Mouse (Mus musculus) adrenal gland (tissue): Measurements from ENCODE around the gene Cisd2.

Experiments used
- intact Hi-C: fragments of 180-260 bp; cut with DNase I; formaldehyde crosslinking; loops from one replicate; pipeline ENCODE4 v1.15.1; 2025

Cisd2 gene

DNA sequence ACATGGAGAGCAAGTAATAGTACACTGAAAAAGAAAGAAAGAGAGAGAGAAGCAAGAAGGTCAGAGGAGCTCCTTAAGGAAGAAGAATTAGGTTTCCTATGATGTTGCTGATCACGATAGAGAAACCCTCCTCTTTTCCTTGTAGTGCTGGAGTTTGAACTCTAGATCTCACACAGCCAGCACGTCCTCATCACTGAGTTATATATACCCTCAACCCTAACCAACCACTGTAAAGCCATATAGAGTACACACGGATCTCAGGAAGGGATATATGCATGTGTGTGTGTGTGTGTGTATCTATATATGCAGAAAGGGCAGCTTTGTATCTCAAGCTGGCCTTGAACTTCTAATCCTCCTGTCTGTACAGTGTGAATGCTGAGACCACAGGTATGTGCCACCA, 6.5 kb downstream of the Cisd2 start:
- intact Hi-C loops, result no loop called here

GRCm38 (mm10) chr3:135411824-135412223, 11.9 kb downstream of the Cisd2 start:
- intact Hi-C loops, result no loop called here

DNA sequence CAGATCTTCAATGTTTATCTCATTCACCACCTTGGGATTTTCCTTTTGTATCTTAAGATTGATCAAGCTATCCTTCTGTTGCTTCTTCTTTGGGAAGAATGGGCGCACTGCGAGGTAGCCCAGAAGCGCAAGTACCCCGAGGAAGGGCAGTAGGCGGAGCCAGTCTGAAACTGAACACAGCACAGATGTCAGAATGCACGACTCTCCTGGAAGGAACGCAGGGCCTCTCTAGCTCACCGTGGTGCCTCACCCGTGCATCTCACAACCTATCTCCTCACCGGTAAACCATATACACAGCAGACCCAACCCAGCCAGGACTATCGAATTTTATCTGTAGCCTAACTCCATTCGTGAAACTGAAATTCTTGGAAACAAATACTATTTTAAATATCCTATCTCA, 12.7 kb downstream of the Cisd2 start:
- intact Hi-C loops, result no loop called here

DNA sequence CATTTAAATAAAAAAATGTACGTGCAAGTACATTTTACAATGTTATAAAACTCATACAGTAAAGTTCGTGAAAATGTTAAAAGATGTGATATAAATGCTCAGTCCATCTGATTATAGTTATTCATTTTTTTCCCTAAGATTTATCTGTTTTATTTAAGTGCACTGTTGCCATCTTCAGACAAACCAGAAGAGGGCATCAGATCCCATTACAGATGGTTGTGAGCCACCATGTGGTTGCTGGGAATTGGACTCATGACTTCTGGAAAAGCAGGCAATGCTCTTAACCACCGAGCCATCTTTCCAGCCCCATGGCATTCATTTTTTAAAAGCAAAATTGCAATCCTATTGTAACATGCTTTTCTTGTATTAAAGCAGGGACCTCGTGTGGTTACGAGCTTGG, 14.5 kb downstream of the Cisd2 start:
- intact Hi-C loops, result no loop called here

DNA sequence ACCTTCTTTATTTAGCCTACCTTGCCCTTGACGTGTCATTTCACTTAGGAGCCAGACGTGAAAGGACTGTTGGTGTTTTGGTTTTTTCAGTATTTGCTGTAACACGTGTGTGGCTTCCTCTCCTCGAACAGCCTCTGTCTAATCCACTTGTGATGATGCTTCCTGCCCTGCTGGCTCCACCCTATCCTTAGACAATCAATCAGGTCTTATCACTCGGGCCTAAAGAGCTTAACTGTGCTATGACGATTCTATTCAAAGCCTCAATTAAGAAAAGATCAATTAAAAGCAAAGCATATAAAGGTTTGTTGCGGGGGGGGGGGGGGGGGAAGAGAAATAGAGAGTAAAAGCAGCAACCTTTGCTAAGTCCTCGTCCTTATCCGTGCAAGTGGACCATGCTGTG, 16.4 kb downstream of the Cisd2 start:
- intact Hi-C loops, result no loop called here

- intact Hi-C loops, result loop anchor here (5.0 kb wide), 3 partner anchors 103 to 328 kb away; no protein-coding TSS in a partner anchor
These were observed 19.1 kb downstream of the Cisd2 start for GRCm38 (mm10) chr3:135404599-135404998.

GRCm38 (mm10) chr3:135403856-135404255, 19.9 kb downstream of the Cisd2 start:
- intact Hi-C loops, result loop anchor here (5.0 kb wide), 3 partner anchors 103 to 328 kb away; no protein-coding TSS in a partner anchor

DNA sequence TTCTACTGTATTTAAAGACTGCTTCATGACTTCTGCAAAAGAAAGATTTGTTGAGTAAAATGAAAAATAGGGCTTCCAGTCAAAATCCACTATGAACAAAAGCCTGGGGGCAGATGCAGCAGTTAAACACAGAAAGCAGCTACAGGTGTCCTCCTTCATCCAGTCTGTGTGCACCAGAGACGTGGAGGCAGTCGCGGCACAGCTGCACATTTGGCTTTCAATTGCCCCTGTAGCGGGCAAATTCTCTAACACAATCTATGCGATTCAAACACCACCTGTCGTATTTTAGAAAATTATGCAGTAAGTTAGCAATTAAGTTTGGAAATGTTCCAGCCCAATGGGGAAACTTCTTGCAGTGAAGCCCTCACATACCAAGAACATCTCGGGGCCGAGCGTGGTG, 20.5 kb downstream of the Cisd2 start:
- intact Hi-C loops, result loop anchor here (5.0 kb wide), 3 partner anchors 104 to 329 kb away; no protein-coding TSS in a partner anchor

GRCm38 (mm10) chr3:135402201-135402658, 21.5 kb downstream of the Cisd2 start:
- intact Hi-C loops, result loop anchor here (5.0 kb wide), 3 partner anchors 105 to 330 kb away; no protein-coding TSS in a partner anchor

DNA sequence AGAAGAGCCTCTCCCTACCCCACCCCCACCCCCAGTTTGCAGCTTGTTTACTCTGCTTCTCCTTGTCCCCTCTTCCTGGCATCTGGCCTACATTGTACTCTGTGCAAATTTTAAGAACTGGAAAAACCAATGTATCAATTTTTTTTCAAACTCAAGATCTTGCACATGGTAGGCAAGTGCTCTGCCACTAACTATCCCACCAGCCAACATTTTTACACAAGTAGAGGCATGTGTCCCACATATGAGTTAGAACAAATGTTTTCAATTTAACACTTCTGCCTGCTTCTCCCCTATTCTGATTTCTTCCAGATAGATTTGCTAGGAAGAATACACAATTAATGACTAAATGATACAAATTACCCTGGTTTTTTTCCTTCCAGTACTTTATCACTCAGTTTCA, 26.6 kb downstream of the Cisd2 start:
- intact Hi-C loops, result no loop called here

DNA sequence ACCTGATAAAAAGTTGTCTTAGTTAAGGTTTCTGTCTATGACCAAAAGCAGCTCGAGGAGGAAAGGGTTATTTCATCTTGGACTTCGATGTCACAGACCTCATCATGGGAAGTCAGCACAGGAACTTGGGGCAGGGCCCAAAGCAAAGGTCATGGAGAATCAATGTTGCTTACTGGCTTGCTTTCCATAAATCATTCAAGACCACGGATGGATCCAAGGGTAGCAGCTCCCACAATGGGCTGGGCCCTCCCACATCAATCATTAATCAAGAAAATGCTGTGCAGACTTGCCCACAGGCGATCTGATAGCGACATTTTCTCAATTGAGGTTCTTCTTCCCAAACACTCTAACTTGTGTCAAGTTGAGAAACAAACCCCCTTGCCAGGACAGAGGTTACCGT, 27.6 kb downstream of the Cisd2 start:
- intact Hi-C loops, result no loop called here

DNA sequence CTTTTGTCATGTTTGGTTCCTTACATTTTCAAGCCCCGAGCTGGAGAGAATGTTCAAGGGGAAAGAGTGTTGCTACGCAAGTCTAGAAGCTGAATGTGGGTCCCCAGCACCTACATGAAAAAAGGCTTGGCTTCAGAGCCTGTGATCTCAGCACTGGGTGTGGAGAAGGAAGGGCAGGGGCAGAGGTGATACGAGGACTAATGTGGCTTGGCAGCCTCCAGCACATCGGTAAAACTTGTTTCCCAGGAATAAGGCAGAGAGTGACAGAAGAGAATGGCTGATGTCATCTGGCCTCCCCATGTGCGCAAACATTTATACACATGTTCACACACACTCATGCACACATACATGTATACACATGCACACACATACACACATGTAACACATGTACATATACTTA, 28.6 kb downstream of the Cisd2 start:
- intact Hi-C loops, result no loop called here

GRCm38 (mm10) chr3:135393186-135393585, 30.5 kb downstream of the Cisd2 start:
- intact Hi-C loops, result no loop called here

DNA sequence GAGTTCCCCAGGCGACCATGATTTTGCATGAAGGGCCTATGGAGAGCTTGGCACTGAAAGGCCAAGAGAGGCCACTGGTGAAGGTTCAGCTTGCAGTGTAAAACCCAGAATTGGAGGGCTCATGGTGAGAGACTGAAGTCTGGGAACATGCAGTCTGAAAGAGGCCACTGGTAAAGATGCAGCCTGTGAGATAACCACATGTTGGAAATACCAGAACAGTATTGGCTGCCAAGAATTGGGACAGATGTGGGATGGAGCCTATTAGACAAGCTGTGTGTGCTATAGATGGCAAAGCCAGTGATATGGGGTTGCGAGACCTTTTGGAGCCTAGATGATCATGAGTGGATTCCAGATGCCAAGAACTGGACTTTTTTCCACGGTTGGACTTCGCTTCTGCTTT, 43.9 kb downstream of the Cisd2 start:
- intact Hi-C loops, result no loop called here

DNA sequence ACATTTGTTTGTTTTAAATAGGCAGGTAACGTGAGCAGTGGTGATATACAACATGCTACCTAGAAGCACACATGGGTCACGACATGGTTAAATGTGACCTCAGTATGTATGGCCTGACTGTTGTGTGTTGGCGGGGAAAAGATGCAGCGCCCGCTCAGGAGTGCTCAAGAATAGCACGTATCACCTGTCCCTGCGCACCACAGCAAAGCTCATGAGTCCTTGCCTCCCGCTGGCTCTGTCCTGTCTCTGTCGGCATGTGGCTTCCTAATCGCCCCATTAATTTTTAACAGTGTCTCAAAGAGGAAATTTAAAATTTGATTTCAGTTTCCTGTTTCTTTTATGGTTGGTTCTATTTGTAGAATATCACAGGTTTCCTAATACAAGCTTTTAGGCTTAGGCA, 46.3 kb downstream of the Cisd2 start:
- intact Hi-C loops, result no loop called here

DNA sequence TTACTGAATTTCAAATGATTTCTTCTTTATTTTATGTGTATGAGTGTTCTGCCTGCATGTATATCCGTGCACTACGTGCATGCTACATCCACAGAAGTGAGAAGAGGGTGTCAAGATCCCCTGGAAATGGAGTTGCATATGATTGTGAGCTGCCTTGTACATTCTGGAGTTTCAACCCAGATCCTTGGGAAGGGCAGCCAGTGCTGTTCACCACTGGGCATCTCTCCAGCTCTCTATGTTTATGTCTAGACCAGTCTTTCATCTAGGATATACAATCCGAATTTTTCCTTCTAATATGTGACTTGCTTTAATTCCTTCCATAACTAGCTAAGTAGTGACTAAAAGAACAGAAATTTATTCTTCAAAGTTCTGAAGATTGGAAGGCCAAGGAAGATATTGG, 47.9 kb downstream of the Cisd2 start:
- intact Hi-C loops, result no loop called here

DNA sequence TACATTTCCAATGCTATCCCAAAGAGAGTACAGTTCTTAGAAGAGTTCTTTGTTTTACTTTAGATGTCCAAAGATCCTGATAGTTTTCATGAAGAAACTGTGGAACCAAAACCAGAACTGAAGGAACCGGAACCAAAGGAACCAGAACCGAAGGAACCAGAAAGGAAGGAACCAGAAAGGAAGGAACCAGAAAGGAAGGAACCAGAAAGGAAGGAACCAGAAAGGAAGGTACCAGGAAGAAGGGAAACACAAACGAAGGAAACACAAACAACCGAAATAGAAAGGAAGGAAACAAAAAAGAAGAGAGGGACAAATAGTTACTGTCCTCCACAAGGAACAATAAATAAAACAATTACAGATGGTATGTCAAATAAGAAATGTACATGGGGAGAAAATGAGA, 66.3 kb downstream of the Cisd2 start:
- intact Hi-C loops, result no loop called here
